Mouse (Mus musculus): ENCODE data around the gene Cdc6. TPM values are rescaled to one million over a fixed set of nuclear protein-coding genes. Genes with fewer than 3 reads are reported as not detected.
"Not testable (repeated sequence)": the region's sequence is repeated elsewhere in the genome, so short reads cannot be mapped to it uniquely, and the experiment has no call there.

Cdc6 gene
- total and polyA plus RNA-seq, 3 experiments: 56.9 to 104 (median 69.4) TPM

DNA sequence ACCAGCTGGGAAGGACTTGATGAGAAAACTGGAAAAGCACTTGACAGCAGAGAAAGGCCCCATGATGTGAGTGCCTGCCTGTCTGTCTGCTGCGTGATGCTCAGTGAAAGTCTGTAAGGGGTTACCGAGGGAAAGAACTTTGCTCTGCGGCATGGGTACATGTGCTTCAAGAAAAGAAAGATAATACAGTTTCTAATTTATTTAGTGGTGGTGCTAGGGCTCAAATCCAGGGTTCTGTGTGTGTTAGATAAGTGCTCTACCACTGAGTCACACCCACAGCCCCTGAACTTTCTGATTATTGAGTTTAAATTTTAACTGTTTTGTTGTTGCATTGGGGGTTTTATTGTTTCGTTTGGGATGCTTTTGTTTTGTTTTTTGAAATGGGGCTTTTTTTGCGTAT lies 3.9 kb downstream of the Cdc6 start (continued):
- peak; percentile 100 for TF ChIP-seq MYC (IDR thresholded peaks at IDR 0.05; ENCODE audit: low read depth, low read length)
- peak; percentile 100 for TF ChIP-seq SIN3A (IDR thresholded peaks at IDR 0.05; ENCODE audit: low read length)
- peak; percentile 98 to 99 for TF ChIP-seq EP300 (IDR thresholded peaks at IDR 0.05; ENCODE audit: low read depth in 1 of 2, low read length in 2 of 2)
- no peak for TF ChIP-seq USF2 (IDR thresholded peaks at IDR 0.05; ENCODE audit: borderline replicate concordance in 1 of 2, insufficient read depth in 1 of 2, low read depth in 1 of 2, low read length in 2 of 2)
- peak; percentile 82 for TF ChIP-seq MYB (IDR thresholded peaks at IDR 0.05; ENCODE audit: low read depth, low read length)
- TF ChIP-seq JUND (IDR thresholded peaks at IDR 0.05; ENCODE audit: low read depth, low read length): peak; percentile 85
- peak; percentile 76 for TF ChIP-seq HCFC1 (IDR thresholded peaks at IDR 0.05; ENCODE audit: low read depth, low read length)
- peak; percentile 35; the same call in 1 of the 2 replicates for TF ChIP-seq ELF1 (IDR thresholded peaks at IDR 0.05; ENCODE audit: low read depth, low read length)
- TF ChIP-seq TBP (IDR thresholded peaks at IDR 0.05; ENCODE audit: low read depth, low read length): no peak
- peak; percentile 97 for TF ChIP-seq TAL1 (IDR thresholded peaks at IDR 0.05; ENCODE audit: low read length)
- TF ChIP-seq MAFK (IDR thresholded peaks at IDR 0.05; ENCODE audit: borderline replicate concordance, low read depth, low read length): peak; percentile 80; the same call in 1 of the 2 replicates
- TF ChIP-seq RCOR1 (IDR thresholded peaks at IDR 0.05; ENCODE audit: low read depth, low read length): peak; percentile 98
- TF ChIP-seq CTCF (IDR thresholded peaks at IDR 0.05 in 2 of 3, conservative IDR thresholded peaks at IDR 0.05 in 1 of 3; ENCODE audit: control insufficient read depth in 1 of 3, insufficient read depth in 1 of 3, low read depth in 2 of 3, low read length in 3 of 3, poor library complexity in 1 of 3, severe bottlenecking in 1 of 3): no peak

DNA sequence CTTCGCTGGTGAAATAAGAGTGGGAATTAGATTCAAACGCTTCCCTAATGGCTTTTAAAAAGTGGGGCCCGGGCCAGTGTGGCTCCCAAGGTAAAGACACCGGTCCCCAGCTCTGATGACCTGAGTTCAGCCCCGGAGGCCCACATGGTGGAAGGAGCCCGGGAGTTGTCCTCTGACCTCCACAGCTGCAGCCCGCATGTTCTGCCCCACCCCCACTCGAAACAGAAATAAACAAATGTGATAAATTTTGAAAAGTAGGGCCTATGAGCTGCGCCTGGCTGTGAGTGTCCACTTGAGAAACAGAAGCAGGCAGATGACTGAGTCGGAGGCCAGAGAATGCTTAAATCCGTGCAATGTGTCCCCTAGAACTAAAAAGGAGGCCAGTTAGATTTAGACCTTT lies 6.6 kb downstream of the Cdc6 start:
- no peak overlapping the region for H3K4me3 ChIP-seq (ENCODE audit: control insufficient read depth in 1 of 2, insufficient read depth in 1 of 2, low read depth in 2 of 2, low read length in 2 of 2)
- H3K36me3 ChIP-seq (ENCODE audit: control insufficient read depth in 1 of 2, insufficient read depth in 2 of 2, low read length in 2 of 2): peaks cover 54 to 68% of the 10 kb centered on the region in 2 experiments
- H3K9ac ChIP-seq (ENCODE audit: control insufficient read depth, low read depth, low read length, poor library complexity, severe bottlenecking): no peak overlapping the region
- H3K27me3 ChIP-seq (ENCODE audit: control insufficient read depth in 1 of 2, insufficient read depth in 2 of 2, low read length in 2 of 2): no peaks in the 10 kb centered on the region
- H3K27ac ChIP-seq (ENCODE audit: control insufficient read depth, low read depth, low read length): no peak overlapping the region
- peaks cover 29% of the 10 kb centered on the region for H3K79me2 ChIP-seq (ENCODE audit: control insufficient read depth, insufficient read depth, low read length, poor library complexity)
- no peak for TF ChIP-seq EP300 (IDR thresholded peaks at IDR 0.05; ENCODE audit: low read depth in 1 of 2, low read length in 2 of 2)
- no peak for TF ChIP-seq ZNF384 (IDR thresholded peaks at IDR 0.05; ENCODE audit: low read depth, low read length)
- no peak for TF ChIP-seq NELFE (IDR thresholded peaks at IDR 0.05; ENCODE audit: low read depth, low read length)
- no peak for TF ChIP-seq POLR2A (IDR thresholded peaks at IDR 0.05; ENCODE audit: control insufficient read depth in 1 of 2, insufficient read depth in 1 of 2, low read depth in 1 of 2, low read length in 2 of 2, poor library complexity in 1 of 2)
- no peak for TF ChIP-seq BHLHE40 (IDR thresholded peaks at IDR 0.05; ENCODE audit: borderline replicate concordance, low read depth, low read length)
- H3K4me1 ChIP-seq (ENCODE audit: control insufficient read depth in 1 of 2, insufficient read depth in 2 of 2, low read length in 2 of 2): peaks cover 33 to 52% of the 10 kb centered on the region in 2 experiments
- no peak for DNase-seq (ENCODE audit: low read depth, low spot score)
- H3K9me3 ChIP-seq (replicated peaks; ENCODE audit: insufficient read depth, low read length): no peaks in the 10 kb centered on the region

DNA sequence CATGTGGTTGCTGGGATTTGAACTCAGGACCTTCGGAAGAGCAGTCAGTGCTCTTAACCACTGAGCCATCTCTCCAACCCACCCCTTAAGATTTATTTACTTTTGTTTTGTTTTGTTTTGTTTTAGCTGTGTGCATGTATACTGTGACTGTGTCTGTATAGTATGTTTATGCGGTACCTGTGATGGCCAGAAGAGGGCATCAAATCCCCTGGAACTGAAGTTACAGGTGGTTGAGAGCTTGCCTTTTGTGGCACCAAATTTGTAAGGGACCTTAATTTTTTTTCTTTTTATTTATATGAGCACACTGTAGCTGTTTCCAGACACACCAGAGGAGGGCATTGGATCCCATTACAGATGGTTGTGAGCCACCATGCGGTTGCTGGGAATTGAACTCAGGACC lies 8.8 kb downstream of the Cdc6 start:
- Histone ChIP-seq H3K4me1 (ENCODE audit: control insufficient read depth in 1 of 2, insufficient read depth in 2 of 2, low read length in 2 of 2) (peaks cover 25 to 32% of the 10 kb centered on the region in 2 experiments), H3K27ac (ENCODE audit: control insufficient read depth, low read depth, low read length) (peak overlapping the region; percentile 73), H3K79me2 (ENCODE audit: control insufficient read depth, insufficient read depth, low read length, poor library complexity) (peaks cover 16% of the 10 kb centered on the region), H3K36me3 (ENCODE audit: control insufficient read depth in 1 of 2, insufficient read depth in 2 of 2, low read length in 2 of 2) (peaks cover 46 to 55% of the 10 kb centered on the region in 2 experiments)
- DNase-seq (ENCODE audit: low read depth, low spot score): peak; percentile 82
- not testable (repeated sequence) for H3K4me3 ChIP-seq (ENCODE audit: control insufficient read depth in 1 of 2, insufficient read depth in 1 of 2, low read depth in 2 of 2, low read length in 2 of 2); H3K9ac ChIP-seq (ENCODE audit: control insufficient read depth, low read depth, low read length, poor library complexity, severe bottlenecking); H3K9me3 ChIP-seq (replicated peaks; ENCODE audit: insufficient read depth, low read length); H3K27me3 ChIP-seq (ENCODE audit: control insufficient read depth in 1 of 2, insufficient read depth in 2 of 2, low read length in 2 of 2)
- TF ChIP-seq ZC3H11A (IDR thresholded peaks at IDR 0.05; ENCODE audit: low read depth, low read length) (peak; percentile 70), CTCF (IDR thresholded peaks at IDR 0.05 in 2 of 3, conservative IDR thresholded peaks at IDR 0.05 in 1 of 3; ENCODE audit: control insufficient read depth in 1 of 3, insufficient read depth in 1 of 3, low read depth in 2 of 3, low read length in 3 of 3, poor library complexity in 1 of 3, severe bottlenecking in 1 of 3) (peak; percentile 55 to 75 (median 57)), ETS1 (IDR thresholded peaks at IDR 0.05; ENCODE audit: low read depth, low read length) (peak; percentile 28; the same call in 1 of the 2 replicates), MYC (IDR thresholded peaks at IDR 0.05; ENCODE audit: low read depth, low read length) (peak; percentile 54; the same call in 1 of the 2 replicates), RAD21 (IDR thresholded peaks at IDR 0.05; ENCODE audit: low read depth, low read length) (peak; percentile 63), ZNF384 (IDR thresholded peaks at IDR 0.05; ENCODE audit: low read depth, low read length) (peak; percentile 69), HCFC1 (IDR thresholded peaks at IDR 0.05; ENCODE audit: low read depth, low read length) (0 out of 2 replicates have a peak, but pooled peaks have one; percentile 25), MAZ (IDR thresholded peaks at IDR 0.05; ENCODE audit: low read depth, low read length) (0 out of 2 replicates have a peak, but pooled peaks have one; percentile 33), SMC3 (IDR thresholded peaks at IDR 0.05; ENCODE audit: low read depth, low read length) (peak; percentile 71), SIN3A (IDR thresholded peaks at IDR 0.05; ENCODE audit: low read length) (peak; percentile 81)

Data from MEL (cell line).